Mouse (Mus musculus) forebrain, postnatal 0 days (tissue): ENCODE measurements around the gene Maf. TPM values are rescaled to one million over a fixed set of nuclear protein-coding genes. Genes with fewer than 3 reads are reported as not detected.

Source experiments
- ATAC-seq: fragments of 200-750 bp; cut with Nextera tagmentation; 2 replicates; pipeline ENCODE4 v1.8.0; 2017; ENCODE audit warnings: mild to moderate bottlenecking, moderate library complexity
- DNase-seq: peaks from one replicate; pipeline ENCODE4 v3.0.0-alpha.2; 2015
- H3K27ac ChIP-seq: fragments of 300-500 bp; sonication (generic); 2 replicates; pipeline ENCODE4 v1.5.1; 2014; ENCODE audit warnings: low read depth, mild to moderate bottlenecking, antibody characterized with exemption, low read length, moderate library complexity, mixed read lengths
- H3K27me3 ChIP-seq: fragments of 300-500 bp; sonication (generic); 2 replicates; pipeline ENCODE4 v1.6.1; 2014; ENCODE audit warnings: mild to moderate bottlenecking, low read length, mixed read lengths; ENCODE audit not compliant: insufficient read depth
- H3K36me3 ChIP-seq: fragments of 300-500 bp; sonication (generic); 2 replicates; pipeline ENCODE4 v1.6.1; 2014; ENCODE audit warnings: mild to moderate bottlenecking, moderate library complexity; ENCODE audit not compliant: insufficient read depth
- H3K4me1 ChIP-seq: fragments of 300-500 bp; sonication (generic); 2 replicates; pipeline ENCODE4 v1.6.1; 2014; ENCODE audit warnings: antibody characterized with exemption; ENCODE audit not compliant: insufficient read depth
- H3K4me2 ChIP-seq: fragments of 300-500 bp; sonication (generic); 2 replicates; pipeline ENCODE4 v1.6.1; 2014; ENCODE audit warnings: low read depth, mild to moderate bottlenecking, moderate library complexity
- H3K4me3 ChIP-seq: fragments of 300-500 bp; sonication (generic); 2 replicates; pipeline ENCODE4 v1.5.1; 2014; ENCODE audit warnings: low read depth, low read length, mixed read lengths
- H3K9ac ChIP-seq: fragments of 300-500 bp; sonication (generic); 2 replicates; pipeline ENCODE4 v1.6.1; 2014; ENCODE audit warnings: mild to moderate bottlenecking
- H3K9me3 ChIP-seq: fragments of 300-500 bp; sonication (generic); 2 replicates; pipeline ENCODE4 v1.6.1; 2016; ENCODE audit warnings: low read length
- CTCF ChIP-seq: sonication (generic); IDR thresholded peaks from 2 replicates; pipeline ENCODE4 v1.5.1; 2016; ENCODE audit warnings: antibody characterized with exemption, control low read depth, low read depth
- WGBS: fragments of 180-500 bp; shearing (Covaris S2); extraction: QIAGEN DNeasy Blood & Tissue Kit; methylation state at CpG from one replicate; pipeline ENCODE4 v1.1.7; 2014; 5-methylcytosine and 5-hydroxymethylcytosine counted together
- polyA plus RNA-seq: library from polyadenylated mRNA; unstranded; fragments of >200 nt; fragmentation: Nextera tagmentation; extraction: Ambion mirVana; gene quantifications from 2 replicates; pipeline ENCODE4 v1.2.1, GENCODE M21; 2015
- total RNA-seq: library from RNA; depleted of rRNA; stranded (reverse); fragments of >200 nt; gene quantifications from 2 replicates; pipeline ENCODE4 v1.2.3, GENCODE M21; 2014

Gene Maf
- total and polyA plus RNA-seq, 2 experiments from 2014 or later, result 5.0 to 16.7 TPM

DNA sequence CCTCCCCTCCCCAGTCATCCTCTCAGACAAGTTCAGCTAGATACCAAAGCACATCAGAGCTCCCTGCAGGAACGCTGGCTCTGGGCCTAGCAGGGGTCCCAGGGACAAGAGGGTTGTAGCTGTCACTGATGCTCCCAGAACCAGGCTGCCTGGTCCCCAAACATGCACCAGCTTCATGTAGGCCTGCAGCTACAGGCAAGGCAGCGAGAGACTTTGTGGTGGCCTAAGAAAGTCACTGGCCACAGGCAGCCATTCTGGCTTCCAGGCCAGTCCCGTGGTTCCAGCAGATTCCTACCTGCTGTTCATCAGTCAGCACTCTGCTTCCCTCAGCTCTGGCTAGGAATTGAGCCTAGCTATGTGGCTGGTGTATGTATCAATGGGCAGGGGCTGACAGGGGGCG, 10.9 kb downstream of the Maf start:
- no peak for TF ChIP-seq CTCF
- 77% methylated on average over 4 of the region's 4 CpGs for WGBS

DNA sequence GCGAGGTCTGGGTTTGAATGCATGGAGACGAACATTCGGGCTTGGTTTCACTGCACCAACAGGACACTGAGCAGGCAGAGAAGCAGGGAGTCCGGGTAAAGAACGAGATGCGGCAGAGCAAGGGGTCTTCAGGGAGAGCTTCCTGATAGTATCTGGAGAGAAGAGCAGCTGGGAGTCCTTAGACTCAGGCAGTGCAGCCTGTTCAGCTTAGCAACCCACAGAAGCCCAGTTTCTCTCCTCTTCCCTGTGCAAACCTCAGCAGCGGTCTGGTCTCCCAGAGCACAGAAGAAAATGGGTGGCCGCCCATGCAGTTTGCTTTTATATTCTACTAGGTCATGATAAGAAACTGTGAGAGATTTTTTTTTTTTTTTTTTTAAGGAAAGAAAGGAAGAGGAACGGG, 20.2 kb downstream of the Maf start:
- TF ChIP-seq CTCF, result no peak
- H3K27me3 ChIP-seq, result peaks cover 7% of the 10 kb centered on the region; the same call in 1 of the 2 replicates
- H3K36me3 ChIP-seq, result no peaks in the 10 kb centered on the region
- H3K9ac ChIP-seq, result no peak overlapping the region
- 73% methylated on average over 9 of the region's 9 CpGs for WGBS
- H3K4me3 ChIP-seq, result no peak overlapping the region
- no peak overlapping the region for H3K27ac ChIP-seq
- no peaks in the 10 kb centered on the region for H3K4me1 ChIP-seq
- H3K9me3 ChIP-seq, result no peaks in the 10 kb centered on the region
- no peak for ATAC-seq
- H3K4me2 ChIP-seq, result no peak overlapping the region
- DNase-seq, result no peak

More for the DNA sequence above, 10.9 kb downstream of the Maf start:
- DNase-seq (no peak), ATAC-seq (no peak)
- H3K36me3 ChIP-seq, result no peaks in the 10 kb centered on the region
- no peak overlapping the region for H3K4me2 ChIP-seq
- no peak overlapping the region for H3K9ac ChIP-seq
- H3K27ac ChIP-seq, result no peak overlapping the region
- H3K27me3 ChIP-seq, result peaks cover 10% of the 10 kb centered on the region; the same call in 1 of the 2 replicates
- H3K9me3 ChIP-seq, result no peaks in the 10 kb centered on the region
- no peak overlapping the region for H3K4me3 ChIP-seq
- no peaks in the 10 kb centered on the region for H3K4me1 ChIP-seq

DNA sequence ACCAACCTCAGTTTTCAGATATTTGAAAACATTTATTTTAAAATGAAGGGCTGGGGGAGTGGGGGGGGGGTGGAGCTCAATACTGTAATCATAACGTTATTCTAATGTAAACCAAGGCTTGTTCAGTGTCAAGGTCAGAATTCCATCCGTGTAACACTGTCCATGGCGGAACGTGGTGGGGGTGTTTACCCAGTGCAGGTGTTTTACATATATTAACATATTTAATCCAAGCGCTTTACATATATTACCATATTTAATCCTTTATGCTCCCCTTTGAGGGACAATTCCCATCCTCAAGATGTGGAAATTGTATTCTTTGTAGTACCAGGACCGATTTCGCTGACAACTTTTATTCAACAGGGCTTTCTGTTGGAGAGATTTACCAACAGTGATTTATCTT, 24.3 kb downstream of the Maf start:
- no peak for ATAC-seq
- no peaks in the 10 kb centered on the region for H3K4me1 ChIP-seq
- TF ChIP-seq CTCF, result no peak
- H3K9me3 ChIP-seq, result no peaks in the 10 kb centered on the region
- H3K27ac ChIP-seq, result no peak overlapping the region
- WGBS, result 43% methylated on average over 7 of the region's 7 CpGs
- H3K9ac ChIP-seq, result no peak overlapping the region
- H3K4me3 ChIP-seq, result no peak overlapping the region
- no peak for DNase-seq
- no peaks in the 10 kb centered on the region for H3K36me3 ChIP-seq
- H3K4me2 ChIP-seq, result no peak overlapping the region
- H3K27me3 ChIP-seq, result peaks cover 7% of the 10 kb centered on the region

GRCm38 (mm10) chr8:115679539-115679938, 28.1 kb downstream of the Maf start:
- no peaks in the 10 kb centered on the region for H3K9me3 ChIP-seq
- H3K36me3 ChIP-seq, result no peaks in the 10 kb centered on the region
- no peaks in the 10 kb centered on the region for H3K4me1 ChIP-seq
- no peak for TF ChIP-seq CTCF
- no peak overlapping the region for H3K9ac ChIP-seq
- 47% methylated on average over 7 of the region's 7 CpGs for WGBS
- no peaks in the 10 kb centered on the region; the same call in 1 of the 2 replicates for H3K27me3 ChIP-seq
- ATAC-seq (no peak), DNase-seq (no peak)
- no peak overlapping the region for H3K4me3 ChIP-seq
- H3K27ac ChIP-seq, result no peak overlapping the region
- H3K4me2 ChIP-seq, result no peak overlapping the region

GRCm38 (mm10) chr8:115664866-115665265, 42.7 kb downstream of the Maf start:
- WGBS, result 97% methylated on average over 2 of the region's 2 CpGs
- ATAC-seq (no peak), DNase-seq (no peak)
- Histone ChIP-seq H3K36me3 (no peaks in the 10 kb centered on the region), H3K4me2 (no peak overlapping the region), H3K4me3 (no peak overlapping the region), H3K27me3 (no peaks in the 10 kb centered on the region), H3K4me1 (no peaks in the 10 kb centered on the region), H3K27ac (no peak overlapping the region), H3K9me3 (no peaks in the 10 kb centered on the region), H3K9ac (no peak overlapping the region)
- TF ChIP-seq CTCF, result no peak

DNA sequence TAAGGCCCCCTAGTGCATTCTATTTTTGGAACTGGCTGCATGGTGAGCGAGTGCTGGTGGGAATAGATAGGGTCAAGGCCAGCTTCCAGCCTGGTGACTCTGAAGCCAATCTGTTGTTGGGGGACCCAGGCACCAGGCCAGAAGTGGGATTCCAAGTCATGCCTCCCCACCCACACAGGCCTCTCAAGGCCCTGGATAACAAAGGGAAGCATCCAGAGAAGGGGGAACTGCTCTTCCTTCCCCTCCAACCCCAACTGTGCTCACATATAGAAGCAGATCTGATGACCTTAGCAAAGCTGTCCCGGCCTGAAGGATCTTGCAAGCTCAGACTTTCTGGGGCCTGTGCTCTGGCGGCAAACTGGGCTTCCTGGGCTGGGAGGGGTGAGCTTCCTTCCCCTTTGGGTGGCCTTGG, 57.5 kb downstream of the Maf start:
- DNase-seq (no peak), ATAC-seq (no peak)
- Histone ChIP-seq H3K4me2 (no peak overlapping the region), H3K9ac (no peak overlapping the region), H3K9me3 (no peaks in the 10 kb centered on the region), H3K4me3 (no peak overlapping the region), H3K27ac (no peak overlapping the region), H3K36me3 (no peaks in the 10 kb centered on the region), H3K4me1 (no peaks in the 10 kb centered on the region), H3K27me3 (no peaks in the 10 kb centered on the region)
- TF ChIP-seq CTCF, result no peak
- WGBS, result 80% methylated on average over 3 of the region's 3 CpGs

DNA sequence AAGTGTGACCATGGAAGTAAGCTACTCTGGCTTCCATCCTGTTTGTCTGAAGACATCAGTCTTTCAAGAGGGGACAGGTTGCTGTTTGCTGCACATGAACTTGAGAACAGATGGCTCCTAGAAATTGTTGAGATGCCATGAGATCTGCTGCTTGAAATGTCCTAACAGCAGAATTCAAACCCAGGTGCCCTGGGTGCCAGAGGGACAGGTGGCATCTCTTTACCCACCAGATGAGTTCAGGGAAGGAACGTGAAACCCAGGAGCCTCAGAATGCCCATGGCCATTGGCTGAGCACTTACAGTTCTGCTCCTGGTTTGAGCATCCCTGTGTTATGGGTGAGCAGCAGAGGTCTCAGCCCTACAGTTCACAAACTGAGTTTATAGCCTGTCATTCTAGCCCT, 62.5 kb downstream of the Maf start:
- no peak overlapping the region for H3K4me3 ChIP-seq
- ATAC-seq, result no peak
- no peaks in the 10 kb centered on the region for H3K9me3 ChIP-seq
- no peak for DNase-seq
- H3K4me2 ChIP-seq, result no peak overlapping the region
- H3K9ac ChIP-seq, result no peak overlapping the region
- H3K4me1 ChIP-seq, result no peaks in the 10 kb centered on the region
- 91% methylated on average over 1 of the region's 1 CpGs for WGBS
- no peaks in the 10 kb centered on the region for H3K27me3 ChIP-seq
- no peak overlapping the region for H3K27ac ChIP-seq
- H3K36me3 ChIP-seq, result no peaks in the 10 kb centered on the region
- TF ChIP-seq CTCF, result no peak

DNA sequence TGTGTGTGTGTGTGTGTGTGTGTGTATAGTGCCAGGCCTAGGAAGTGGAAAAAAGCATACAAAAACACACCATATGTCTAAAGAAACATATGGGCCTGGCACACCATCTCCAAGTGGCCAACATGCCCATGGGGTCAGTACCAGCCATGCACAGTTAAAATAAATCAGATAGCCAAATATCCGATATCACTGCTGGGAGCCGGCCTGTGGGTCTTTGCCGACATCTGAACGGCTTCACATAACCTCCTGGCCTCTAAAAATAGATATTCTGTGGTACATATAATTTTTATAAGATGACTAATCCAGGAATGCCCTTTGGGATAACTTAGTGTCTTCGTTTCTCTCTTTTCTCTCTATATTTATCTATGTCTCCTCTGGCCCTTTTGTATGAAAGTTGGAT, 65.7 kb downstream of the Maf start:
- Histone ChIP-seq H3K9ac (no peak overlapping the region), H3K27me3 (no peaks in the 10 kb centered on the region), H3K4me3 (no peak overlapping the region), H3K36me3 (no peaks in the 10 kb centered on the region), H3K4me1 (no peaks in the 10 kb centered on the region), H3K9me3 (no peaks in the 10 kb centered on the region), H3K27ac (no peak overlapping the region), H3K4me2 (no peak overlapping the region)
- TF ChIP-seq CTCF, result no peak
- ATAC-seq (no peak), DNase-seq (no peak)
- WGBS, result 93% methylated on average over 5 of the region's 5 CpGs
